Mouse (Mus musculus) hindbrain, embryonic 14.5 days (tissue): ENCODE results near the gene Snd1. TPM values are rescaled to one million over a fixed set of nuclear protein-coding genes. Genes with fewer than 3 reads are reported as not detected.

ENCODE experiments used
- ATAC-seq: fragments of 200-750 bp; cut with Nextera tagmentation; 2 replicates; pipeline ENCODE4 v1.8.0; 2017; ENCODE audit warnings: moderate number of reproducible peaks, mild to moderate bottlenecking, moderate TSS enrichment, moderate library complexity; ENCODE audit not compliant: low FRiP score
- DNase-seq: peaks from one replicate; pipeline ENCODE4 v3.0.0-alpha.2; 2015; ENCODE audit warnings: low spot score
- H3K27ac ChIP-seq: fragments of 300-500 bp; sonication (generic); 2 replicates; pipeline ENCODE4 v1.5.1; 2014; ENCODE audit warnings: mild to moderate bottlenecking, moderate library complexity
- H3K27me3 ChIP-seq: fragments of 300-500 bp; sonication (generic); 2 replicates; pipeline ENCODE4 v1.6.1; 2014; ENCODE audit warnings: mild to moderate bottlenecking, low read length, mixed read lengths; ENCODE audit not compliant: control insufficient read depth, insufficient read depth
- H3K36me3 ChIP-seq: fragments of 300-500 bp; sonication (generic); replicated peaks from 2 replicates; pipeline ENCODE4 v1.6.1; 2014; ENCODE audit not compliant: control insufficient read depth, insufficient read depth
- H3K4me1 ChIP-seq: fragments of 300-500 bp; sonication (generic); replicated peaks from 2 replicates; pipeline ENCODE4 v1.6.1; 2014; ENCODE audit warnings: antibody characterized with exemption, low read length, mixed read lengths; ENCODE audit not compliant: control insufficient read depth, insufficient read depth
- H3K4me2 ChIP-seq: fragments of 300-500 bp; sonication (generic); replicated peaks from 2 replicates; pipeline ENCODE4 v1.6.1; 2014; ENCODE audit warnings: mild to moderate bottlenecking, moderate library complexity
- H3K4me3 ChIP-seq: fragments of 300-500 bp; sonication (generic); replicated peaks from 2 replicates; pipeline ENCODE4 v1.5.1; 2014; ENCODE audit warnings: mild to moderate bottlenecking, low read length
- H3K9ac ChIP-seq: fragments of 300-500 bp; sonication (generic); 2 replicates; pipeline ENCODE4 v1.6.1; 2014
- H3K9me3 ChIP-seq: fragments of 300-500 bp; sonication (generic); 2 replicates; pipeline ENCODE4 v1.6.1; 2016; ENCODE audit warnings: low read length; ENCODE audit not compliant: control insufficient read depth
- WGBS: fragments of 180-500 bp; shearing (Covaris S2); extraction: QIAGEN DNeasy Blood & Tissue Kit; methylation state at CpG from one replicate; pipeline ENCODE4 v1.1.7; 2014; 5-methylcytosine and 5-hydroxymethylcytosine counted together
- polyA plus RNA-seq: library from polyadenylated mRNA; unstranded; fragments of >200 nt; fragmentation: Nextera tagmentation; extraction: Ambion mirVana; gene quantifications from 2 replicates; pipeline ENCODE4 v1.2.1, GENCODE M21; 2014

Gene Snd1
- polyA plus RNA-seq, 1 experiment from 2014 or later: 79.1 TPM

DNA sequence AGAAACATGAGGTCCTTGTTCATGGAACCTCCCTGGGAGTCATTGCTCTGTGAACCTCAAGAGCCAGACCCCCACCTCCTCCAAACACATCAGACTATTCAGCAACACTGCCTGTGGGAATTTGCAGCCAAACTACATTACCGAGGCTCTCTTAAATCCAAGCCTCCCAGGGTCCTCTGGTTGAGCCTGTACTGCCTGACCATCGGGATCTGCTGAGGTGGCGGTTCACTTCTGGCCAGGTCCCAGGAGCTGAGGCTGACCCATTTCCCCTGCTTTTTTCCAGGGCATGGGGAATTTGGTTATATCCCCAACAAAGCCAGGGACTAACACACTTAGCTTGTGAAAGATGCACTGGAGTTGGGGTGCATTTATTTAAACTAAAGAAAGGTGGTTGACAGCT lies 352.6 kb downstream of the Snd1 start:
- Histone ChIP-seq H3K27me3 (no peaks in the 10 kb centered on the region), H3K27ac (peak overlapping the region; percentile 47), H3K9me3 (no peaks in the 10 kb centered on the region), H3K9ac (peak overlapping the region; percentile 58), H3K4me2 (peak overlapping the region; percentile 91), H3K4me3 (peak overlapping the region; percentile 92), H3K4me1 (peaks cover 63% of the 10 kb centered on the region), H3K36me3 (peaks cover 23% of the 10 kb centered on the region; the same call in 1 of the 2 replicates)
- no peak for DNase-seq
- ATAC-seq: no peak
- WGBS: 10% methylated on average over 3 of the region's 3 CpGs

DNA sequence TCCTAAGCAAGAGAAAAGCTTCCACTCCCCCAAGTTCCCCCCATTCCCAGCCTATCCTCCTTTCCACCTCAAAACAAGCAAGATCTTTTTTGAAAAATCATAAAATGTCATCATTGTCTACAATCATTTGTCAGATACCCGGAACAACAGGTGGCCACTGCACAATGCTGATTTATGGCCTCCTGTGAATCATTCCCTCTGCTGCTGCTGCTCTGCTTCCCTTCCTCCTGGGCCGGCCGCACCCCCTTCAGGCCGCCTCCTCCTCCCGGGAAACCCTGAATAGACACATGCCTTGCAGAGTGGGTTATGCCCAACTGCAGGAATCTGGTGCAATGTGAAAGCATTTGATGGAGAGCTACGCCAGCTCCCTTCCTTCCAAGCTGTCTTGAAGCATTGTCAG lies 353.7 kb downstream of the Snd1 start:
- no peak for DNase-seq

DNA sequence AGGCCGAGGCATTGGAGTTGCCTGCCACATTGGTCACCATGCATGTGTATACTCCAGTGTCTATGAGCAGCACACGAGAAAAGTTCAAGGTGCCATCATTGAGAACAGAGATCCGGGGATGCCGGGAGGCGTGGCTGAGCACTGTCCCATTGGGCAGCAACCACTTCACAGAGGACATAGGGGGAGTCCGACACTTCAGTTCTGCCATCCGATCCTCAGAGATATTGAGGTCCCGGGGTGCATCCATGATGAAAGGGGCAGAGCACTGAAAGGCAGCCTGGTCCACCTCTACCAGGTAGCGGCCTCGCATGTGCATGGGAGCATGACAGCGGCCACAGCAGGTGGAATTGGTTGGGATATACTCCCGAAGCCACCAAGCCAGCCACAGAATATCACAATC lies 355.4 kb downstream of the Snd1 start:
- no peak for ATAC-seq
- H3K27me3 ChIP-seq: no peaks in the 10 kb centered on the region

More for the DNA sequence above, 353.7 kb downstream of the Snd1 start:
- H3K4me2 ChIP-seq: peak overlapping the region; percentile 91
- peaks cover 14% of the 10 kb centered on the region; the same call in 1 of the 2 replicates for H3K36me3 ChIP-seq
- H3K9me3 ChIP-seq: no peaks in the 10 kb centered on the region
- no peak for ATAC-seq
- no peak overlapping the region for H3K27ac ChIP-seq
- H3K9ac ChIP-seq: peak overlapping the region; percentile 58
- H3K4me1 ChIP-seq: peaks cover 65% of the 10 kb centered on the region
- peak overlapping the region; percentile 92 for H3K4me3 ChIP-seq
- no peaks in the 10 kb centered on the region for H3K27me3 ChIP-seq
- WGBS: 5% methylated on average over 6 of the region's 6 CpGs

DNA sequence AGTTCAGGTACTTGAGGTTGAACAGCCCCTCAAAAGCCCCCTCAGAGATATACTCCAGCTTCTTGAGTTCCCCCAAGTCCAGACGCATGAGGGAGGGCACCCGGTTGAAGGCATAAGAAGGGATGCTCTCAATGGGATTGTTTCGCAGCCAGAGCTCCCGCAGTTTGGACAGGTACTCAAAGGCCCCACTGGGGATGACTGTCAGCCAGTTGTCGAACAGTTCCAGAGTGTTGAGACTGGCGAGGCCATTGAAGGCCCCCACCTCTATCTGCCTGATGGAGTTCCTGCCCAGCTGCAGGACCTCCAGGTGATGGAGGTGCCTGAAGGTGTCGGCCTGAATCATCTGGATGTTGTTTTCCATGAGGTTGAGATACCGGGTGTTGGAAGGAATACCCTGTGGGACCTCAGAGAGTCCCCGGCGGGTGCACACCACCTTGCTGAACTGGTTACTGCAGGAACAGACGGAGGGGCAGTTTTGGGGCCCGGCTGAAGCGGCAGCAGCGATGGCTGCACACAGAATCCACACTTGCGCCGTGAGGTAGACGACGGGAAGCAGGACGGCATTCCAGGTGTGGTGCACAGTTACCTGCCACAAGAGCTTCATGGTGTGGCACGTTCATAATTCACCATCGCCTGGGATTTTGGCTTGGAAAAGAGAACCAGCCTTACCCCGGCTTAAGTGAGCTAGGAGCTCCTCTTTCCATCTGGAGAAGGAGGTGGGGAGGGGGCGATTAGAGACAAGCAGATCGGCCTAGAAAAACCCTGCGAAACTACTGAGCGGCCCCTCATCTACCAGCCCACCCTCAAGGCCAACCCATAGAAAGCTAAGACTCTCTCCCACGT lies 356.3 kb downstream of the Snd1 start, which contains the start of gene Lrrc4:
Gene Lrrc4 (minus strand): TSS at position 737 of the 843 bp plus-strand sequence.
- no peak for ATAC-seq
- 18% methylated on average over 27 of the region's 27 CpGs for WGBS
- Histone ChIP-seq H3K9me3 (no peaks in the 10 kb centered on the region), H3K9ac (peak within 1 kb of the TSS; percentile 97), H3K4me1 (peaks cover 56% of the 10 kb centered on the region), H3K4me3 (peak within 1 kb of the TSS; percentile 92), H3K27ac (peak within 1 kb of the TSS; percentile 97), H3K27me3 (no peaks in the 10 kb centered on the region), H3K4me2 (peak within 1 kb of the TSS; percentile 91), H3K36me3 (peaks cover 8% of the 10 kb centered on the region; the same call in 1 of the 2 replicates)
- DNase-seq: no peak

More for the DNA sequence above, 355.4 kb downstream of the Snd1 start:
- no peak for DNase-seq
- Histone ChIP-seq H3K4me3 (peak overlapping the region; percentile 92), H3K36me3 (peaks cover 8% of the 10 kb centered on the region; the same call in 1 of the 2 replicates), H3K9me3 (no peaks in the 10 kb centered on the region), H3K4me2 (peak overlapping the region; percentile 91), H3K27ac (no peak overlapping the region), H3K4me1 (peaks cover 65% of the 10 kb centered on the region), H3K9ac (peak overlapping the region; percentile 97)
- 82% methylated on average over 12 of the region's 12 CpGs for WGBS

DNA sequence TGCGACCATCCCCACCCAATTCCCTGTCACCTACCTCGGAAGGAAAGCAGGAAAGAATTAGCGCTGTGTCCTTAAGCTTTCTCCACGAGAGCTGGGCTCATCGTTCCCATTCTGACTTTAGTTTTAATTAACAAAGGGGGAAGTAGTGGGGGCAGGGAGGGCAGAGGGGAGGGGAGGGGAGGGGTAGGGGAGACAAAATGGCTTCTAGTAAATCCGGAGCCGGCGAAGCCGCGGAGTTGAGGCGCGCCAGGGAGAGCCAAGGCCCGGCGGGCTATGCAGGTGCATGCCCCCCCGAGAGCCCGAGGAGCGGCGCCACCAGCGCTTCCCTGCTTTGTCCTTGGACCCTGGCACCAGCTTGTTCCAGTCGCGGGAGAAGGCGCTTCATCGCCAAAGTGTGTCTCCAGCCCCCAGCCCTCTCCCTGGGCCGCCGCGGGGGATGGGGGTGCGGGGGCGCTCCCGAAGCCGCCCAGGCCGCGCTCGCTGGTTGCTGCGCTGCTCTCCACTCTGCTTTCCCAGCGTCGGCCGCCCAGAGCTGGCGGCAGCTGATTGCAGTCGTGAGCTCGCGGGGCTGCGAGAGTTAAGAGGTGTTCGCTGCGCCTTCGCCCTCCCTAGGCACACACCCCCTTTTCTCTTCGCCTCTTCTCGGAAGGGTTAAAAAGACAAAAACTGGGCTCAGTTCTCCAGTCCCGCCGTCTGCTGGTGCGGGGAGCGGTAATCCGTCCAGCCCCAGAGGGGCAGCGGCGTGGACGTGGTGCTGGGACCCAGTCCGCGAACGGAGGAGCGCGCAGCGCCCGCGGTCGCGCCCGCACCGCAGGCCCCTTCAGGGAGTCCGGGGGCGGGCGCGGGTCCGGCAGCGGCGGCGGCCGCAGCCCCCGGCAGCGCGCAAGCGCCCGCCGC lies 357.2 kb downstream of the Snd1 start:
- under 1% methylated on average over 76 of the region's 82 CpGs for WGBS
- peak overlapping the region; percentile 91 for H3K4me2 ChIP-seq
- no peaks in the 10 kb centered on the region for H3K9me3 ChIP-seq
- H3K9ac ChIP-seq: peak overlapping the region; percentile 97
- peak overlapping the region; percentile 97 for H3K27ac ChIP-seq
- DNase-seq (no peak), ATAC-seq (peak; percentile 51)
- peaks cover 8% of the 10 kb centered on the region; the same call in 1 of the 2 replicates for H3K36me3 ChIP-seq
- H3K27me3 ChIP-seq: no peaks in the 10 kb centered on the region
- H3K4me1 ChIP-seq: peaks cover 47% of the 10 kb centered on the region
- peak overlapping the region; percentile 92 for H3K4me3 ChIP-seq

DNA sequence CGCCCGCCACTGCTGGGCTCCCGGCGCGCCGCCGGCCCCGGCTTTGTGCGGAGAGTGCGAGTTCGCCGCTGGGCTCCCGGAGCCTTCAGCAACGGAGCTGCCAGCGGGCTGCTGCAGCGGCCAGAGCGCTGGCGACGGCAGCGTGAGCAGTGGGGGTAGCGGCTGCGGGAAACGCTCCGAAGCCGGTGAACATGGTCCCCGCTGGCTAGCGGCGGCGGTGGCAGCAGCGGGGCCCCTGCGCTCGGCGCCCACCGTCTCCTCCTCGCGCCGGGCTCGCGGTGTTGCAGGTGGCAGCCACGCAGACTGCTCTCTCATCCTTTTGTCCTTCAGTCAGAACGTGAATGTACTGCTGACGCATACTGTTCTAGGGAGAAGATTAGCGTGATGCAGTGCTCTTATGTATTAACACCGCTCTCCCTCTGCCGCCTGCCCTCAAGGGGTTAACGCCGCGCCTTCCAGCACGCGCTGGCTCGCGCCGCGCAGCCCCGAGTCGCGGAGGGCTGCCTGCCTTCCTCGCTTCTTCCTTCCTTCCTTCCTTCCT lies 357.9 kb downstream of the Snd1 start:
- peak overlapping the region; percentile 97 for H3K27ac ChIP-seq
- DNase-seq (peak; percentile 74), ATAC-seq (peak; percentile 77)
- H3K4me1 ChIP-seq: peaks cover 40% of the 10 kb centered on the region
- H3K4me2 ChIP-seq: peak overlapping the region; percentile 91
- peaks cover 8% of the 10 kb centered on the region; the same call in 1 of the 2 replicates for H3K36me3 ChIP-seq
- WGBS: 0% methylated on average over 58 of the region's 58 CpGs
- H3K9ac ChIP-seq: peak overlapping the region; percentile 97
- H3K4me3 ChIP-seq: peak overlapping the region; percentile 92
- H3K9me3 ChIP-seq: no peaks in the 10 kb centered on the region
- H3K27me3 ChIP-seq: no peaks in the 10 kb centered on the region

DNA sequence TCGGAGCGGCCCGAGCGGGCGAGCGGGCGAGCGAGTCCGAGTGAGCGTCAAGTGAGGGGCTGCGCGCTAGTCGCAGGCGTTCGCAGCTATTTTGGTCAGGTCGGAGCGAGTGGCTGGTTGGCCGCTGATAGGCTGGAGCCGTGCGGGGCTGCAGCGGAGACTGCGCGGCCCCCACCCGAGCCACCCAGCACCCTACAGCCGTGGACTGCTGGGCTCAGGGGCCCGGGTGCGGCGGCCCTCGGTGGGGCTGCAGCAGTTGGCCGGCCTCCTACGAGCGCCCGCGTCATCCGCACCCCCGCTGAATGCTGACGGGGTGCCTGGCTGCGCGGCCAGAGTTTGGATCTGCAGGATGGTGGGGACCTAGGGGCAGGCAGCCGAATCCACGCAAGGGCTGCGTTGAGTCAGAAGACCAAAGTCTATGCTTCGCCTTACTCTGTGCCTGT lies 358.5 kb downstream of the Snd1 start:
- H3K9me3 ChIP-seq: no peaks in the 10 kb centered on the region
- peak overlapping the region; percentile 92 for H3K4me3 ChIP-seq
- peak overlapping the region; percentile 97 for H3K27ac ChIP-seq
- H3K36me3 ChIP-seq: peaks cover 8% of the 10 kb centered on the region; the same call in 1 of the 2 replicates
- H3K27me3 ChIP-seq: no peaks in the 10 kb centered on the region
- DNase-seq (no peak), ATAC-seq (peak; percentile 70)
- H3K4me1 ChIP-seq: peaks cover 36% of the 10 kb centered on the region
- WGBS: under 1% methylated on average over 36 of the region's 43 CpGs
- H3K9ac ChIP-seq: peak overlapping the region; percentile 97
- peak overlapping the region; percentile 91 for H3K4me2 ChIP-seq

DNA sequence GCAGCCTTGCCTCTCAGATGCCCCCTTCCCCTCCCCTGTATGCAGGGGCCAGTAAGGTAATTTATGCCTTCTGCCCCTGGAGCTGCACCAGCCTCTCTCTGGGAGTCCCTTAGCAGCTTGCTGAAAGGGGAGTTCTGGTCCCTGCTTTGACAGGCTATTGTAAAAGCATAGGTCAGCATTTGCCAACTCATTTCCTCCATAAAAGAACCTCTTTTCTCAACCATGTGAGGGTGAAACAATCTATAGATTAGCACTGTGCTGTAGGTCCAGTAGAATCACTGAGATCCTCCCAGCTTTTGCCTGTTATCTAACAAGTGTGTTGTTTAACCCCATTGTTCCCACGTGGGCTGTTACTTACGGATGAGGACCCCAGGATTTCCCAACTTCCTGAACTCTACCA lies 359.1 kb downstream of the Snd1 start:
- peak overlapping the region; percentile 97; the same call in 1 of the 2 replicates for H3K27ac ChIP-seq
- peaks cover 31% of the 10 kb centered on the region for H3K4me1 ChIP-seq
- peak overlapping the region; percentile 92 for H3K4me3 ChIP-seq
- ATAC-seq (no peak), DNase-seq (no peak)
- peak overlapping the region; percentile 97 for H3K9ac ChIP-seq
- peak overlapping the region; percentile 91 for H3K4me2 ChIP-seq
- no peaks in the 10 kb centered on the region for H3K9me3 ChIP-seq
- H3K27me3 ChIP-seq: no peaks in the 10 kb centered on the region
- 30% methylated on average over 2 of the region's 2 CpGs for WGBS
- H3K36me3 ChIP-seq: peaks cover 8% of the 10 kb centered on the region; the same call in 1 of the 2 replicates
